Mouse (Mus musculus): ENCODE results near the gene Svbp.

The Svbp gene

DNA sequence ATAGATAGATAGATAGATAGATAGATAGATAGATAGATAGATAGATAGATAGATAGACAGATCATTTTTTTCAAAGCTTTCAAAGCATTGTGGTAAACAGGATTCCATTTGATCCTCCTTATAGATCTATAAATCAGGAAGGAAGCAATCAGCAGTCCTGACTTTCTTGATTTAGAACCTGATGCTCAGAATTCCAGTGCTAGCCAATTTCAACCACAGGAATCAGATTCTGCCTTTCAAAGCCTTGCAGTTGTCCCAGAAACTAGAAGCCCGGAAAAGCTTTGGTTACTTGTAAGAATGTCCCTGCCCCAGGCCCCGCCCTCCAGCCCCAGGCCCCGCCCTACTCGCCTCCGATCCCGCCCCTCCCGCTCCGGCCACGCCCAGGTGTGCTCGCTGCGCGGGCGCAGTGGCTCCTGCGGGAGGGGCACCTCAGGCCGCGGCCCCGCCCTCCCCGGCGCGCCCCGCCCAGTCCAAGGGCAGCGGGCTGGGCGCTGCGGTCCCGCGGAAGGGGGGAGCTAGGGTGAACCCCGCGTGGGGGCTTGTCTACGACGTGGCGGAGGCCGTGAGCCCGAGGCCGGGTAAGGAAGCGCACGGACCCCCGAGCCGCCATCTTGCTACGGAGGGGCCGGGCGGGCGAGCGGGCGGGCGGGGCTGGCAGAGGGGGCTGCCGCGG, at the start of gene Svbp:
TSS of gene Svbp (plus strand) at position 398 of the 673 bp plus-strand sequence.
- peak; percentile 75 for DNase-seq (ENCODE audit: low read depth, low spot score)

DNA sequence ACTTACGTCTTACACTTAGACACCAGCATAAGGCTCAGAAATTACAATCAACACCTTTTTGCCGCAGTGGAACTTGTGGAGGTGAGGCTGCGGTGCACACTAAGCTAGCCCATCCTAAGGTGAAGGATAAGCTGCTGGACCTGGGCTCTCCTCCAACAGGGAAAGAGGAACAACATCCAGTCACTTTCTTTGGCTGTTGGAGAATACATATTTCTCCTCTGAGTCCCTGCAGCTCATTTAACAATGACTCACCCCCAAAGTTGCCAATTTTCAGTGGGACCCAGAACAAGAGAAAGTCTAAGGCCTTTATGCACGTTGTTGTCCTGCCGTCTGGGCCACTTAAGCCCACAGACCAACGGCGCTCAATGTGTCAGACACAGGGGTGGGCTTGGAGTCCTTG, 48.3 kb upstream of the Svbp start:
- no peak for DNase-seq (ENCODE audit: low read depth, low spot score)

DNA sequence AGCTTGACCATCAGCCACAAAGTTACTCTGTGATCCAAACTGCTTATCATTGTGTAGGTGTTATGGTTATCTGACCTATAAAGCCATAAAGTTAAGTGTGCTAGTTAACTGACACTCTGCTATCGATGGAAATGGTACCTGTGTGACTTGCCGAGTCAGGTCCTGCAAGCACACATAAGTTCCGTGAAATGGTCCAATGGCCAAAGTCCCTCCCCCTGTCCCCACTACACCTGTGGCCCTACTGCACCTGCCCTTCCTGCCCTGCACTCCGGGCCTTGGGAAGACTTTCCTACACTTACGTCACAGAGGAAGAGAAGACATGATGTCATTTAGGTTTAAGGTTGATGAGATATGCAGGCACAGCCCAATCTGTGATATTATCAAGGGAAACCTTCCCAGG, 47.8 kb upstream of the Svbp start:
- no peak for DNase-seq (ENCODE audit: low read depth, low spot score)

DNA sequence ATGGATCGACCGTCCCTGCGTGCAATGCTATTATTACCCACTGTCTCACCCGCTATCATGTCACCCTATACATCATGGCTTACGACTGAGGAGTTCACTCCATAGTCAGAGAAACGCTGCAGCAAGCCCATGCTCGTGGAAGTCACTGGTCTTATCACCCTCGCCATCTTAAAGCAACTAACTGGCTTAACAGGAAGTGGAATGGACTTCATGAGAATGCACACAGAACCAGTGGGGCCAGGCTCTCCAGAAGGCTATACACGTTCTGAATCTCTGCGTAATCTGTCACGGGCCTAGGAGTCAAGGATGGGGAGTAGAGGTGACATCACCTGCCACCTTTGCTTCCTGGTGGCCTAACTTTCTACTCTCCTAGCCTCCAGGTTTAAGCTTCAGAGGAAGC, 46.4 kb upstream of the Svbp start:
- DNase-seq (ENCODE audit: low read depth, low spot score): no peak

DNA sequence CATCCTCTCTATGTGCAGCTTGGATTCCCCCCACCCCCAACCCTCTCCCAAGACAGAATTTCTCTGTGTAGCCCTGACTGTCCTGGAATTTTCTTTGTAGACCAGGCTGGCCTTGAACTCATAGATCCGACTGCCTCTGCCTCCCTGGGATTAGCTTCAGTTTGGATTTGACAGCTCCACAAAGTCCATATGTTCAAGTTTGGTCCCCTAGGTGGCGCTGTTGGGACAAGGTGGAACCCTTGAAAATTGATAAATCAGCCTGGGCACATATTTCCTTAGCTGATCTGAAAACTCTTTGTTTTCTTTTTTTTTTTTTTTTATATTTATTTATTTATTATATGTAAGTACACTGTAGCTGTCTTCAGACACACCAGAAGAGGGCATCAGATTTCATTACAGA, 37.9 kb upstream of the Svbp start:
- DNase-seq (ENCODE audit: low read depth, low spot score): no peak

DNA sequence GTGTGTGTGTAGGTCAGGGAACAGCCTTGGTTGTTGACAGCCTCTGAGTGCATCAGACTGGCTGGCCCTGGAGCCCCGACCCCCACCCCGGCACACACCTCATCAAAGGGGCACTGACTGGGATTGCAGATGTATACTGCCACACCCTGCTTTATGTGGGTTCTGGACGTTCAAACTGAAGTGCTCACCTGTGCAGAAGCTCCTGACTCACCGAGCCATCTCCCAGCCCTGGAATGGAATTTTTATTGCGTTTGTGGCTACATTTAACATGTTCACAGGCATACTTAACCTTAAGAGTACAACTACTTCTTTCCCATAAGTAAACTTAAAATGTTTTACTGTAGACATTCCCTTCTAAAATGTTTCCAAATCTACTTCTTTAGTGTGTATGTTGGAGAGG, 37.2 kb upstream of the Svbp start:
- DNase-seq (ENCODE audit: low read depth, low spot score): no peak

DNA sequence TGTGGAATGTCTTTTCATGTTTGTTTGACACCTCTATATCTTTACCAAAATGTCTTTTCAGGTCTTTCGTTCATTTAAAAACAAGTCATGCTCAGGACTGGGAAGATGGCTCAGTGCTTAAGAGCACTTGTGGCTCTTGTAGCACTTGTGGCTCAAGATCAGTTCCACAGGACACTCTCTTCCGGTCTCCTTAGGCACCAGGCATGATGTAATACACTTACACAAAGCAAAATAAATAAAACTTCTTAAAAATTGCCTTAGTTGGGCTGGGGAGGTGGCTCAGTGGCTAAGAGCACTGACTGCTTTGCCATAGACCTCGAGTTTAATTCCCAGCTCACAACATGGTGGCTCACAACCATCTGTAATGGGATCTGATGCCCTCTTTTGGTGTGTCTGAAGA, 33.7 kb upstream of the Svbp start:
- no peak for DNase-seq (ENCODE audit: low read depth, low spot score)

DNA sequence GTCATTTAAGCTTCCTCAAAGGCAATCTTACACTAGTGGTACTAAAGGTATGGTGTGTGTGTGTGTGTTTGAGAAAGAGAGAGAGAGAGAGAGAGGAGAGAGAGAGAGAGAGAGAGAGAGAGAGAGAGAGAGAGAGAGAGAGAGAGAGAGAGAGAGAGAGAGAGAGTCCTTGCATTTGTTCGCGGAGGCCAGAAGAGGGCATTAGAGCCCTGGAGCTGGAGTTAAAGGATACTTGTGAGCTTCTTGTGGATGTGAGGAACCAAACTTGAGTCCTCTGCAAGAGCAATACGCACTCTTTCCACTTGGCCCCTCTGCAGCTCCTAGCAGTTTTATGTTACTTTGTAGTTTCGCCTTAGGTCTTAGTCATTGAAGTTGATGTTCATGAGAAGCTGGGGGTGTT, 32.1 kb upstream of the Svbp start:
- no peak for DNase-seq (ENCODE audit: low read depth, low spot score)

DNA sequence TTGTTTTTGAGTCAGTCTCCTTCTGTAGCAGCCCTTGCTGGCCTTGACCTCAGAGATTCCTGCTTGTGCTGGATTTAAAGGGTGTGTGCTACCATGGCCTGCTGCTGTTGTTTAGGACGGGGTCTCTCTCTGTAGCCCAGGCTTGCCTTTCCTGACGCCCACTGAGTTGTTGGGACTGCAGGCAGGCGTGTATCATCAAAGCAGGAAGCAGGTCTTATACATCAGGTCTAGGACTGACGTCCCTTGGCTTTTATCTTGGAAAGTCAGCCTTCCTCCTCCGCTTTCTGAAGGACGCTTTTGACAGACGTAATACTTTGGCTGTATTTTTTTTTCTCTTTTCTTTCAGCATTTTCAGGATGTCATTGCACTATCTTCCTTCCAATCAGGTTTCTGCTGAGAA, 29.2 kb upstream of the Svbp start:
- no peak for DNase-seq (ENCODE audit: low read depth, low spot score)

DNA sequence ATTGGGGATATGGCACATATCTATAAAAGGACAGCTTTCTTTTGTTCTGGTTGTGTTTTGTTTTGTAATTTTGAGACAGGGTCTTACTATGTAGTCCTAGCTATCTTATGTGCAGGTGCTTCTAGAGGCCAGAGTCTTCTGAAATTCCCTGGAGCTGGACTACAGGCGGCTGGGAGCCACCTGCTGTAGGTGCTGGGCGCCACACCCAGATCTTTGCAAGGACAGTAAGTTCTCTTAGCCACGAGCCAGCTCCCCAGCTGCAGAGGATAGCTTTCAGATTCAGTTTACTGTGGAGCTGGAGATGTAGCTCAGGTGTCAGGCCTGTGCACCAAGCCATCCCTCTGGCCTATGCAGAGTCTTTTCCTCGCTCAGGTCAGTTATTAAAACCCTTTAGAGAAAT, 28.0 kb upstream of the Svbp start:
- DNase-seq (ENCODE audit: low read depth, low spot score): no peak

DNA sequence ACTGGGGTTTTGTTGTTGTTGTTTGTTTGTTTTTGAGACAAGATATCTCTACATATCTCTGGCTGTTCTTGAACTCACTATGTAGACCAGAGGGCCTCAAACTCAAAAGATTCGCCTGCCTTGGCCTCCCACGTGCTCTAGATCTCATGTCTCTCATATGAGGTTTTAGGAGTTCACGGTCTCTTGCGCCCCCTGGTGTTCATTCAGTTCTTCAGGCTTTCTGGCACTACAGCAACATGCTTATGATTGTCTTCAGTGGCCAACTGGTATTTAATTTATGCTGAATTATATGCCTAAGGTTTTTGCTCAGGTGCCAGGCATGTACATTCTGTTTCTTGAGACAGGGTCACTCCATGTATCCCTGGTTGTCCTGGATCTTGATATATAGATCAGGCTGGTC, 27.4 kb upstream of the Svbp start:
- peak; percentile 83 for DNase-seq (ENCODE audit: low read depth, low spot score)

DNA sequence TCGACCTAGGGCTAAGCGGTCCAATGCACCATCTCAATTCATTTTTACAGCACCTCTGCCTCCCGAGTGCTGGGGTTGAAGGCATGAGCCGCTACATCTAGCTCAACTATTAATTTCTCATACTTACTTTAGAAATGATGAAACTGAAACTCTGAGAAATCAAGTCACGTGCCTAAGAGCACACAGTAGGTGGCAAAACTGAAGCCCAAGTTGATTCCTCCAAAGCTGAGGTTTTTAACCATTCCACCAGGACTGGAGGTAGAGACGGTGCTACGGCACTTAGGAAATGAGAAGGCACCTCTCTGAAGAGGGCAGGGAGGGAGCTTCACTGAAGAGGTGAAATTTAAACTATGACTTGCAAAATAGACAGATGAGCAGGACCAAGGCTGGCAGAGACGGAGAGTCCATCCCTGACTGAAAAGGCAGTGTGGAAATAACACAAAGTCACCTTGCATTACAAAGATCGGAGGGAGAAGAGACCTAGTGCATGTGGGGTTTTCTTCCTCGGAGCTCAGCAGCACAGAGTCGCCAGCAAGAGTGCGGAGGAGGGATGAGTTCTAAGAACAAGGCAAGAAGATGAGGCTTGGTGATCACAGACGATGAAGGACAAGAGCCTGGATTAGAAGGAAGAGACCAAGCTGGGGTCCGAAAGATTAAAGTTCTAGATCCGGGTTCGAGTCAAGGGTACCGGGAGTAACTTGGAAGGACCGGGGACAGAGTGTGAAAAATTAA, 22.0 kb upstream of the Svbp start:
- no peak for DNase-seq (ENCODE audit: low read depth, low spot score)

DNA sequence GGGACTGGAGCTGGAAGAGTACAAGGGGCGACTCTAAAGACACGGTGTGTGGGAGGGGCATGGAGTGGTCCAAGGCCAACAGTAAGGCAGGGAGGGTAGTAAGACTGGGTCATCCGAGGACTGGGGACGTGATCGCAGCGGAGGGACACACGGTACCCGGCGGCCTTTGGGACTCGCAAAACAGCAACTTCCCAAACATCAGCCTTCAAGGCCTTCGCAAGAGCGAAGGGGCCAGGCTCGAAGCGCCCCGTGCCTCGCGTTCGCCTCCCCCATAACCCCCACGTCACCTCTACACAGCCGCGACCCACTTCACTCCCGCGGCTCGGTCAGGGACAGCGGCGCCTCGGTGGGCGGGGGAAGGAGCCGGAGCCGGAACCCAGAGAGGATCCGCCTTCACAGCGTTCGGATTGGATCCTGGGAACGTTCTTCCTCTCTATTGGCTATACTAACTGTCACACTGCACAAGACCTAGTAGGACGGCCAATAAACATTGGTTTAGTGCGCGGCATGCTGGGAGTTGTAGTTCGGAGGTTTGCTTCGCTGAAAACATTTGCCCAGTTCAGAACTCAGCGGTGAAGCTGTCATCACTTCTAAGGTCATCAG, 21.2 kb upstream of the Svbp start, which contains the start of gene Zfp691:
TSS of gene Zfp691 (minus strand) at position 345 of the 603 bp plus-strand sequence.
- DNase-seq (ENCODE audit: low read depth, low spot score): peak; percentile 91

DNA sequence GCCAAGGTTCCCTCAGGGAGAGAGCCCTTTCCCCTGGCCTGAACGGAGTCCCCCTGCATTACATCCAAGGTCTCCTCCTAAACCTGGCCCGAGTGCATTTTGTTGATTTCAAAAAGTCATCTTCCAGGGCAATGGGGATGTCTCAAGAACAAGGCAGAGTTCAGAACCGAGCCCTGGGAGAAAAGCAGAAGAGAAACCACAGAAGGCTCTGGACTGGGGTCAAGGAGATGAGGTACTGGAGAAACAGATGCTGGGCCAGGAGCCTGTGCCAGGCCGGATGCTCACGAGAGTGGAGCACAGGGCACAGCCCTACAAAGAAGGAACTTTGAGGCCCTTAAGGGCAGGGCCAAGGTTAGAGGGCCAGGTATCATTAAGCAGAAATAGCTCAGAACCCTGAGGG, 17.4 kb upstream of the Svbp start:
- no peak for DNase-seq (ENCODE audit: low read depth, low spot score)

DNA sequence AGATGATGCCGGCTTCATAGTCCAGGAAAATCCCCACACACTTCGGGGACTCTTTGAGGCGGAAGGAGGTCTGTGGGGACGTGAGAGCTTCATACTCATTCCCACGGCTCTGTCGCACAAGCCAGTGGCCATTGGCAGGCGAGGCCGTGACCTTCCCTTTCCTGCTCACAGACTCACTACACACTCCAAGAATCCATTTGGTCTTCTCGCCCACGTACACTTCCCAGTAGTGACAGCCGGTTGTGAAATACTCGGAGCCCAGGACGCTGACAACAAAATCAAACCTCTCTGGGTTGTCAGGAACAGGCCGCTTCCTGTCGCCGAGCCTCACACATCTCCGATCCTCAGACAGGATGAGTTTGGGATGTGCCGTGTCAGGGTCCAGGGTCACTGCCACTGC, 16.8 kb upstream of the Svbp start:
- DNase-seq (ENCODE audit: low read depth, low spot score): no peak

DNA sequence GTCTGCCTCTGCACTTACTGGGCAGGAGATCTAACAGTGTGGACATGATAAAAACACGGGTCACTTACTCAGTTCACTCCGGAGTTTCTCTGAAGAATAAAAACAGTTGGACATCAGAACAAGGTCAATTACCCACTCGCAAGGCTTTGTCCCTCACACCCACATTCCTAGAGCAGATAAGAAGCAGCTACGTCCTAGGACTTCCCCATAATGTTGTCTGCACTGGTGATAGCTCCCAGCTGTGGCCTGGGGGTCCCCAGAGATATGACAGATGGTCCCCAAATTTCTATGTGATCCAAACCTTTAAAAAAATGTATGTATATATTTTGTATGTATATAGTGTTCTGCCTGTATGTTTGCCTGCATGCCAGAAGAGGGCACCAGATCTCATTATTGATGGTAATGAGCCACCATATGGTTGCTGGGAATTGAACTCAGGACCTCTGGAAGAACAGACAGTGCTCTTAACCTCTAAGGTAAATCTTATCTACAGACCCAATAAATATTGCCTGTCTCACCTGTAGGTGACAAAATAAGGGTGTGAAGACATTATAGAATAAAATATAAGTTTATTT, 14.9 kb upstream of the Svbp start:
- no peak for DNase-seq (ENCODE audit: low read depth, low spot score)

DNA sequence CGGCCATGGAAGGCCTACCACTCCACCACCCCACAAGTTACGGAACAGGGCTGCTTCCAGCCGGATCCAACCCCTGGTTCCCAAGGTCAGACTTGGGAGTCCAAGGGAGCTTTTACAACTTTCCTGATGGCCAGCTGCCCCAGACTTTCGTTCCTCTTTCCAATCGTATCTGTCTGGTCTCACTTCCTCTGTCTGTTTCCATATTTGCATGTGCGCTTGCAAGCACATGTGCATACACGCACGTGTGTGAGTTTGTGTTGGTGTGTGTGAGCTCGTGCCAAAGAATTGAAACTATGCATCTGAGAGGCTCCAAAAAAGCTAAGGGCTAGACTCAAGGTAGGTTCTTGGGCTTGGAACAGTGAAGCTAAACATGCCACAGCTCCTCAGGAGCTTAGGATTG, 13.7 kb upstream of the Svbp start:
- no peak for DNase-seq (ENCODE audit: low read depth, low spot score)

DNA sequence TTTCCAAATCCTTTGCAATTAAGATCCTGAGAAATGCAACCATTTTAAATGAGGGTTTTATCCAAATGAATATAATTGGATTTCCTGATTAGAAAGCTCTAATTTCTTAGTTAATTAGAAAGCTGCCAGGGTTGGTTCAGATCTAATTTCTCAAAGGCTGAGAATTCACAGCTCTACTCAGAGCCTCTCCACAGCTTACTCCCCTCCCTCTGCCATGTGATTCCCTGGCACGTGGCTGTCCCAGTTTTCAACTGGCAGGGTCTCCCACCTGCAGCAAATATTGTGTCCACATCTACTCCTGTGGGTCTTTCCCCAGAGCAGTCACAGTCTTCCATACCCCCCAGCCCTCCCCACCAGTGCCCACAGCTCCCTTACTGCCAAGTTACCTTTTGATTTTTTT, 11.6 kb upstream of the Svbp start:
- DNase-seq (ENCODE audit: low read depth, low spot score): no peak

DNA sequence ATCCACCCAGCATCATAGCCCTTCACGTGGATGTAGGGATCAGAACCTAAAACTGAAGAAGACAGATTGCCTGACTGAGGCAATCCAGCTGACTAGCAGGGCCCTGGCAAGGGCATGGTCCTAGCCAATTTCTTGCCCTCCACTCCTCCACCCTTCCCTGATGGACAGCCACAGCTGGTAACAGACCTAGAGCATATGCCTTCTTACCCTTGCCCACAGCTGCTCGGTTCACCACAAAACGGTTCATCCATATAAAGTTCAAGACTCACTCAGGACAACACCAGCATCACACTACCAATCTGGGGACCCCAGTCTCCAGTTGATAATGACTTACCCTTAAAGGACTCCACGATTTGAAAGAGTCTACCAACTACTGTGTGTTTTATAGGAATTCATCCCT, 9.3 kb upstream of the Svbp start:
- DNase-seq (ENCODE audit: low read depth, low spot score): no peak

DNA sequence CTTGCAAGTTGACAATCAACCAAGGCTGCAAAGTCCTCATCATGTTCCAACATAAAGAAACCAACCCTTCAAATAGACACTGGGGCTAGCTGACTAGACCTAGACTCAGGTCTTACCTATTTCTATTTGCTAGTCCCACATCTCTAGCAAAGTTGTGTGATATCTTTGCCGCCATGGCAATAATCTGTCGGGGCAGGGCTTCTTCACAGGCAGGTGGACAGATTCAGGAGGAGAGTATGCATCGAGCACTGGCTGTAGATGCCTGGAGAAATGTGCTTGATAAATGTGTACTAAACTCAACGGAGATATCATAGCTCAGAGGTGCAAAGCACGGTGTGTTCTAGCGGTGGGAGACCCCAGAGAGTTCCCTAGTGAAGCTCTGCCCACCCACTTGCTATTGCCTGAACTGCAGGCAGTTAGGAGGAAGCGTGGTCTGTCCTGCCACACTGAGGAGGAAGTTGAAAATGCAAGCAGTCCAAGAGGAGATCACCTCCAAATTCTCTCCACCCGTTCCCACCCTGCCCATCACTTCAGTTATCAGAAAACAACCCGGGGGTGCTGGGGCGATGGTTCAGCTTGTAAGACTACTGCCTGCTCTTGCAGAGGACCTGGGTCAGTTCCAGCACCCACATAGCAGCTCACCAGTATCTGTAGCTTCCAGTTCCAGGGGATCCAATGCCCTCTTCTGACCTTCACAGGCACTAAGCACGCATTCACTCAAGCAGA, 6.9 kb upstream of the Svbp start:
- DNase-seq (ENCODE audit: low read depth, low spot score): no peak

DNA sequence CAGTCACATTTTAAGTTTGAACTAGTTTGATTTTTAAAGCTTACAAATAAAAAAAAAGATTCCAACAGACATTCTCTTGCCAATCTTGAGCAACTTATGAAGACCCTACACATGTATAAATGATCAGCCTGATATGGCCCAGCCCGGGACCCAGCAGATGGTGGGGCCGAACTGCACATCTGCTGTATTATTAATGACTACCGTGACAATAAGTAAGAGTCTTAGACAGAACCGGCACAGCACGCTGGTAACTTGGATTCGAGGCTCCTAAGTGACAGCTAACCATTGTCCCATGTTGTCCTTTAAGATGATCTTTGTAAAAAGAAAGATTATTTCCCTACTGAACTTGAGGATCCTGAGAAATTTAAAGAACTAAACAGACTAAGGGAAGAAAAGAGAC, 5.7 kb upstream of the Svbp start:
- DNase-seq (ENCODE audit: low read depth, low spot score): no peak

DNA sequence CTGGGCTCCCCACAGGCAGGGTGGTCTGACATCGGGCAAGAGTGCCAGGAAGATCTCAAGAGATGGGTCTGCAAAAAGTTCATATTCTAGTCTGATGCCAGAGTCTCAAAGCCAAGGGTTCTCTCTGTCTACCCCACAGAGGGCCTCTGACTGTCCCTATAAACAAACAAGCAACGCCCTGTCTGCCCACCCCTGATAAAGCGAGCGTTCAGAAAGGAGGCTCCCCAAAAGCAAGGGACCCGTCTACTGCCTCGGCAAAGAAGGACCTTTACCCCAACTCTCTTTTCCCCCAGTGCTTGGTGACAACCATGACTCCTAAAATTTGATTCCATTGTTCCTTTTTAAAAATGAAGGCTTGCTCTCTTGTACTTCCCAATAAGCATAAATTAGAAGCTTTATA, 5.2 kb upstream of the Svbp start, which contains the start of gene Ermap:
TSS of gene Ermap (minus strand) at position 148 of the 400 bp plus-strand sequence.
- DNase-seq (ENCODE audit: low read depth, low spot score): no peak

All from retina, postnatal 7 days (tissue).